Mouse (Mus musculus) neural tube, embryonic 13.5 days (tissue): ENCODE measurements around the gene Fas. TPM values are rescaled to one million over a fixed set of nuclear protein-coding genes. Genes with fewer than 3 reads are reported as not detected.

Source experiments
- ATAC-seq: fragments of 200-750 bp; cut with Nextera tagmentation; 2 replicates; pipeline ENCODE4 v1.8.0; 2017; ENCODE audit warnings: low read depth, mild to moderate bottlenecking, moderate TSS enrichment, moderate library complexity
- H3K27ac ChIP-seq: fragments of 300-500 bp; sonication (generic); replicated peaks from 2 replicates; pipeline ENCODE4 v1.5.1; 2015; ENCODE audit warnings: moderate library complexity, mild to moderate bottlenecking, inconsistent platforms
- H3K27me3 ChIP-seq: fragments of 300-500 bp; sonication (generic); 2 replicates; pipeline ENCODE4 v1.6.1; 2015; ENCODE audit warnings: mild to moderate bottlenecking, inconsistent platforms
- H3K36me3 ChIP-seq: fragments of 300-500 bp; sonication (generic); 2 replicates; pipeline ENCODE4 v1.6.1; 2015; ENCODE audit warnings: mild to moderate bottlenecking, inconsistent platforms
- H3K4me1 ChIP-seq: fragments of 300-500 bp; sonication (generic); replicated peaks from 2 replicates; pipeline ENCODE4 v1.6.1; 2015; ENCODE audit warnings: inconsistent platforms
- H3K4me2 ChIP-seq: fragments of 300-500 bp; sonication (generic); 2 replicates; pipeline ENCODE4 v1.6.1; 2015; ENCODE audit warnings: inconsistent platforms, mild to moderate bottlenecking, moderate library complexity
- H3K4me3 ChIP-seq: fragments of 300-500 bp; sonication (generic); 2 replicates; pipeline ENCODE4 v1.5.1; 2015; ENCODE audit warnings: mild to moderate bottlenecking, inconsistent platforms
- H3K9ac ChIP-seq: fragments of 300-500 bp; sonication (generic); 2 replicates; pipeline ENCODE4 v1.6.1; 2015; ENCODE audit warnings: moderate library complexity, mild to moderate bottlenecking, inconsistent platforms
- H3K9me3 ChIP-seq: fragments of 300-500 bp; sonication (generic); 2 replicates; pipeline ENCODE4 v1.6.1; 2016; ENCODE audit warnings: inconsistent platforms
- WGBS: fragments of 180-500 bp; shearing (Covaris S2); methylation state at CpG from one replicate; pipeline ENCODE4 v1.1.7; 2015; 5-methylcytosine and 5-hydroxymethylcytosine counted together
- polyA plus RNA-seq: library from polyadenylated mRNA; unstranded; fragments of >200 nt; fragmentation: Nextera tagmentation; extraction: Ambion mirVana; gene quantifications from 2 replicates; pipeline ENCODE4 v1.2.1, GENCODE M21; 2015

Fas gene
- polyA plus RNA-seq, 1 experiment from 2014 or later, result 1.0 TPM

DNA sequence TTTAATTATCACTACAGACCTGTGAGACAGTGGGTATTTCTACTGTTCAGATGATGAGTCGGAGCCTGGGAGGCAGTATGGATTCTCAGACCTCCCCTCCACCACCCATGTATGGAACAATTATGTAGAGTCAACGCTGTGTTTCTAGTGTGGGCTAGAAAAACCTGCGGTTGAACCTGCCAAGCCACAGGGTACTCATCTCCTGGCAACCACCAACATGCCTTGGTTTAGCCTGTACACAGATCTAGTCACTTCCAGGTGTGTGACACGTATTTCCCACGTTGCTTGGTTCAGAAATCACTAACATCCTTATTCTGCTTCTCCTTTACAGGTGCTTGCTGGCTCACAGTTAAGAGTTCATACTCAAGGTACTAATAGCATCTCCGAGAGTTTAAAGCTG is 16.3 kb downstream of the Fas start:
- Histone ChIP-seq H3K4me3 (no peak overlapping the region), H3K27ac (no peak overlapping the region), H3K27me3 (no peaks in the 10 kb centered on the region), H3K36me3 (no peaks in the 10 kb centered on the region), H3K4me1 (no peaks in the 10 kb centered on the region), H3K4me2 (no peak overlapping the region), H3K9me3 (no peaks in the 10 kb centered on the region), H3K9ac (no peak overlapping the region)
- 80% methylated on average over 6 of the region's 6 CpGs for WGBS
- ATAC-seq, result no peak

- H3K4me3 ChIP-seq, result no peak overlapping the region
- no peaks in the 10 kb centered on the region for H3K27me3 ChIP-seq
- H3K4me2 ChIP-seq, result no peak overlapping the region
- no peak for ATAC-seq
- WGBS, result 60% methylated on average over 5 of the region's 5 CpGs
- no peaks in the 10 kb centered on the region for H3K9me3 ChIP-seq
- H3K9ac ChIP-seq, result no peak overlapping the region
- H3K4me1 ChIP-seq, result no peaks in the 10 kb centered on the region
- H3K36me3 ChIP-seq, result no peaks in the 10 kb centered on the region
- no peak overlapping the region for H3K27ac ChIP-seq
Observed at GRCm38 (mm10) chr19:34312151-34312728, 21.8 kb downstream of the Fas start.

DNA sequence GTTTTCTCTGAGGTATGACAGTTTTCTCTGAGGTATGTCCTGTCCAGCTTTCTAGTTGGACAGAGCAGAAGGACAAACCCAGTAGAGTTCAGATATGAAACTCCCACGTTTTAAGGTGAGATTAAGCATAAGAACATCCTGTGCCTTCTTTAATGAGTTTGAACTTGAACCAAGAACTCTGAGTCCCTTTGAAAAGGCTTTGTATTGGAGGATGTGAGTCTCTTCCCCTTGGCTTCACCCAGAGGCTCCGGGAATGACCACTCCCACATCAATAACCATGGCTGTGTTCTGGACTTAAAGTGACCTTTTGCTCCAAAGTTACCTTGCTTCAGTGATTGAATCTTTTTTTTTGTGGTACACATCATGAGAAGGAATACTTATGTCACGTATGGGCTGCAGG is 37.6 kb downstream of the Fas start:
- WGBS, result 66% methylated on average over 3 of the region's 3 CpGs
- no peak overlapping the region for H3K4me2 ChIP-seq
- H3K27me3 ChIP-seq, result no peaks in the 10 kb centered on the region
- H3K4me3 ChIP-seq, result no peak overlapping the region
- H3K36me3 ChIP-seq, result no peaks in the 10 kb centered on the region
- ATAC-seq, result no peak
- no peak overlapping the region for H3K27ac ChIP-seq
- no peaks in the 10 kb centered on the region for H3K4me1 ChIP-seq
- no peak overlapping the region for H3K9ac ChIP-seq
- no peaks in the 10 kb centered on the region for H3K9me3 ChIP-seq

DNA sequence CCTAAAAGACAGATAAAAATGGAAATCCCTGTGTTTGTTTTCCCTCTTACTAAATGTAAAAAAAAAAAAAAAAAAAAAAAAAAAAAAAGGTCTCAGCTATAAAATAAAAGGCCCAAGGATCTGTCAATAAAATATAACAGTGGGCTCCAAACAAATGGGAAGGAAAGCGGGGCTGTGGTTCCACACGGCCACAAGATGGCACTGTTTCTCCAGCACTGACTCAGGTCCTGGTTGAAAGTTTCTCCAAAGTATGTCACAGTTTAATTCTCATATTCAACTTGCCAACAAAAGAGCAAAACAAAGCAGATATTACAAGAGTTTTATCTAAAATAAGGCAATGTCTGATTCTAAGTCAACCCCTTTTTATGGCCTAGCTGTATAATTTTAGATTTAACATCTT is 43.8 kb downstream of the Fas start:
- Histone ChIP-seq H3K9me3 (no peaks in the 10 kb centered on the region), H3K27ac (no peak overlapping the region), H3K9ac (no peak overlapping the region), H3K36me3 (no peaks in the 10 kb centered on the region), H3K4me3 (no peak overlapping the region), H3K4me1 (no peaks in the 10 kb centered on the region), H3K4me2 (no peak overlapping the region), H3K27me3 (no peaks in the 10 kb centered on the region)
- WGBS, result 0% methylated on average over 2 of the region's 2 CpGs
- no peak for ATAC-seq

GRCm38 (mm10) chr19:34344702-34345101 is 54.2 kb downstream of the Fas start:
- no peak overlapping the region for H3K9ac ChIP-seq
- H3K36me3 ChIP-seq, result no peaks in the 10 kb centered on the region
- H3K9me3 ChIP-seq, result no peaks in the 10 kb centered on the region
- H3K27ac ChIP-seq, result no peak overlapping the region
- no peak for ATAC-seq
- H3K27me3 ChIP-seq, result no peaks in the 10 kb centered on the region
- no peak overlapping the region for H3K4me3 ChIP-seq
- 75% methylated on average over 2 of the region's 2 CpGs for whole genome bisulfite sequencing
- H3K4me2 ChIP-seq, result no peak overlapping the region
- no peaks in the 10 kb centered on the region for H3K4me1 ChIP-seq

GRCm38 (mm10) chr19:34345616-34346267 is 55.3 kb downstream of the Fas start:
- ATAC-seq, result no peak
- Histone ChIP-seq H3K27ac (peak overlapping the region; percentile 18; the same call in 1 of the 2 replicates), H3K9ac (no peak overlapping the region), H3K4me1 (no peaks in the 10 kb centered on the region), H3K4me2 (no peak overlapping the region), H3K27me3 (no peaks in the 10 kb centered on the region), H3K4me3 (no peak overlapping the region), H3K36me3 (no peaks in the 10 kb centered on the region), H3K9me3 (no peaks in the 10 kb centered on the region)
- WGBS, result 61% methylated on average over 8 of the region's 8 CpGs

GRCm38 (mm10) chr19:34353291-34353805 is 62.9 kb downstream of the Fas start:
- H3K27me3 ChIP-seq, result no peaks in the 10 kb centered on the region

DNA sequence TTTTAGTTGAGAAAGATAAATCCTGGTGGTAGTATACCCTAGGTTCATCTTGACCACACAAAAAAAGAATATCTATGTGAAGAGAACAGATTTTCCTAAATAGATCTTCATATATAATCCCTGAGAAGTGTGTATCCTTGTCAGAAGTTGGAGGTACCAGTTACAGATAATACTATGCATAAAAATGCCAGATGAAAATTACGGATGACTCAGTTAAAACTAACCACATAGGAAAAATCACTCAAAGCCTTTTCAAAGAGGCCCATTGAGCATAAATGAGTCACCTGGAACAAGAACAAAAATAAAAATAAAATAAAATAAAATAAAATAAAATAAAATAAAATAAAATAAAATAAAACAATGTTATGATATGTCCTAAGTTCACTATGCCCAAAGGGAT is 72.2 kb downstream of the Fas start:
- Histone ChIP-seq H3K4me3 (no peak overlapping the region), H3K9me3 (no peaks in the 10 kb centered on the region), H3K36me3 (no peaks in the 10 kb centered on the region), H3K4me2 (no peak overlapping the region), H3K27me3 (no peaks in the 10 kb centered on the region), H3K4me1 (no peaks in the 10 kb centered on the region), H3K9ac (no peak overlapping the region), H3K27ac (no peak overlapping the region)
- ATAC-seq, result no peak
- WGBS, result 98% methylated on average over 1 of the region's 1 CpGs

More at GRCm38 (mm10) chr19:34353291-34353805, 62.9 kb downstream of the Fas start:
- Histone ChIP-seq H3K4me3 (no peak overlapping the region), H3K4me2 (no peak overlapping the region), H3K36me3 (no peaks in the 10 kb centered on the region), H3K27ac (no peak overlapping the region), H3K9ac (no peak overlapping the region), H3K9me3 (no peaks in the 10 kb centered on the region), H3K4me1 (no peaks in the 10 kb centered on the region; the same call in 1 of the 2 replicates)
- 31% methylated on average over 3 of the region's 3 CpGs for WGBS
- ATAC-seq, result no peak

GRCm38 (mm10) chr19:34369551-34369950 is 79.1 kb downstream of the Fas start:
- WGBS, result 0% methylated on average over 1 of the region's 1 CpGs
- H3K27me3 ChIP-seq, result no peaks in the 10 kb centered on the region
- no peaks in the 10 kb centered on the region; the same call in 1 of the 2 replicates for H3K4me1 ChIP-seq
- H3K4me3 ChIP-seq, result no peak overlapping the region
- no peak for ATAC-seq
- no peak overlapping the region for H3K27ac ChIP-seq
- no peak overlapping the region for H3K9ac ChIP-seq
- H3K9me3 ChIP-seq, result no peaks in the 10 kb centered on the region
- H3K36me3 ChIP-seq, result no peaks in the 10 kb centered on the region
- no peak overlapping the region for H3K4me2 ChIP-seq

DNA sequence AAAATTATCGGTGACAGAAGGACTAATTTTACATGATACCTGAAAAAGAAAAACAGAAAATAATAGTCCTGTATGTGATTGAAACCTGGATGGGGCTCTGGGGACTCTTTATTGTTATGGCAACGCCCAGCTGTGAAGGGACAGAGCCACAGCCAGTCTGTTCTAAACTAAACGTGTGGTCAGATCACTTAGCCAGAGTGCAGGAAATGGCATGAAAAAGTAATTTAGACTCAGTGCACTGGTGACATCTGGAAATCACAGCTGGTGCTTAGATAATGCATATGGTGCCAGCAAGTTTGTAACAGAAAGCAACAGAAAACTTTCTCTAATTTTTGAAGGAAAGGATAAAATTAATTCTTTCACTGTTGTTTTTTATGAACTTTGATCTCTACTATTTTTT is 79.9 kb downstream of the Fas start:
- H3K4me3 ChIP-seq, result no peak overlapping the region
- no peak overlapping the region for H3K27ac ChIP-seq
- H3K36me3 ChIP-seq, result no peaks in the 10 kb centered on the region
- H3K27me3 ChIP-seq, result no peaks in the 10 kb centered on the region
- no peak overlapping the region for H3K9ac ChIP-seq
- WGBS, result 29% methylated on average over 3 of the region's 3 CpGs
- H3K9me3 ChIP-seq, result no peaks in the 10 kb centered on the region
- H3K4me2 ChIP-seq, result no peak overlapping the region
- no peak for ATAC-seq
- no peaks in the 10 kb centered on the region; the same call in 1 of the 2 replicates for H3K4me1 ChIP-seq
